Mouse (Mus musculus): ENCODE data around the gene Ttc30a1.
"Not testable (repeated sequence)": the region's sequence is repeated elsewhere in the genome, so short reads cannot be mapped to it uniquely, and the experiment has no call there.

The Ttc30a1 gene

DNA sequence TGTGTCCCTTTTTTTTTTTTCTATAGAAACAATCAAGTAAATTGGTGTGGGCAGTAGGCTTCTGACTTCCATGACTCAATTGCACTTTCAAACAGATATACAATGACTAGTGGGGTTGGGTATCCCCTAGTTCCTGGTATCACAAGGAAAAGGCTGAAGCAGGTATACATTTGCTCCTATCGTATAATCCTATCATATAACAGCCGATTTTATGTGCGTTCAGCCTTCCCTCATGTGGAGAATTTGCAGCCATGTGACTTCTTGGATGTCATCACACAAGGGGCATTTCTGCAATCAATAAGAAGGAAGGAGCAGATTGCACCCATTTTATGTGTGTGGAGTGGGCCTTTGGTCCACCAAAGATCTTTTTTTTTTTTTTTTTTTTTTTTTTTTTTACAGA lies 1.3 kb upstream of the Ttc30a1 start:
- no peak for DNase-seq (ENCODE audit: low read depth, low spot score)

GRCm38 (mm10) chr2:75982626-75983025 lies 859 bp upstream of the Ttc30a1 start:
- DNase-seq (ENCODE audit: low read depth, low spot score), result no peak

DNA sequence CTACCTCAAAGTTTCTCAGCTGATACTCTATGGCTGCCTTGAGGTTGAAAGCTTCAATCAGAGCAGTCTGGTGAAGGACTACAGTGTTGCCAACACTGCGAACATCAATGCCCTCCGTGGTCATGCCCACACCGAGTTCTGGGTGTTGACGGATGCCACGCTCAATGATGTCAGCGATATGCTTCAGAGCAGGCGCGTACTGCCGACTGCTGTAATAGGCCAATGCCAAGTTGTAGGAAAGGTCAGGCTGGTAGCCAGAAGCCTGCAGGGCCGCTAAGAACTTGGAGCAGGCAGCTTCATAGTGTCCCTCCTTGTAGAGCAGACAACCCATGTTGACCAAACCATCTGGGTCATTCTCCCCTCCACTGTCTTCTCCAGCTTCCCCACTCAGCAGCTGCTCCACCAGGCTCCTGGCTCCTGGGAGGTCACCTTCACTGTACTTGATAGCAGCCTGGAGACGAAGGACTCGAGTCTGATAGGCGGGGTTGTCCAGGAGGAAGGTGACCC lies 781 bp downstream of the Ttc30a1 start:
- DNase-seq (ENCODE audit: low read depth, low spot score), result not testable (repeated sequence)

- not testable (repeated sequence) for DNase-seq (ENCODE audit: low read depth, low spot score)
Measured at GRCm38 (mm10) chr2:75977752-75978368, 3.9 kb downstream of the Ttc30a1 start, which contains the start of gene Ttc30a2. Ttc30a2 (minus strand) TSS chr2:75978170.

GRCm38 (mm10) chr2:75976070-75976469 lies 5.7 kb downstream of the Ttc30a1 start:
- not testable (repeated sequence) for DNase-seq (ENCODE audit: low read depth, low spot score)

DNA sequence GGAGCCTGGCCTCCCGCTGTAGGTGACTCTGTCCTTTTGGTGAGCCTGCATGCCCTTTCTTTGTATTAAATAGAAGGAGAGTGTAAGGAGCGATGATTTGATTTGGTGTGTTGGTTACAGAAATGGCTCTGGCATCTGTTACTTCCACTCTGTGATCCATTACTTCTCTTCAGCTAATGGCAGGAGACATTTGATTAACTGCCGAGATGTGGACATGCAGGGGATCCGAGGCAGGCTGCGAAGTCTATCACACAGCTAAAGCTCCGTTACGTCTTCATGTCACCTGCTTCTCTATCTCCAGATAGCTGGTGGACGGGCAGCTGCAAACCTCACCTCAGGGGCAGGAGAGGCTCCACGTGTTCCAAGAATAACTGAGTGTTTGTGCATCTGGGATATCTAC lies 7.6 kb downstream of the Ttc30a1 start:
- DNase-seq (ENCODE audit: low read depth, low spot score), result no peak

- DNase-seq (ENCODE audit: low read depth, low spot score), result peak; percentile 65
Measured at GRCm38 (mm10) chr2:75964972-75965371, 16.8 kb downstream of the Ttc30a1 start.

- DNase-seq (ENCODE audit: low read depth, low spot score), result peak; percentile 70
Measured at GRCm38 (mm10) chr2:75964512-75964911, 17.3 kb downstream of the Ttc30a1 start.

GRCm38 (mm10) chr2:75964051-75964450 lies 17.7 kb downstream of the Ttc30a1 start:
- no peak for DNase-seq (ENCODE audit: low read depth, low spot score)

- no peak for DNase-seq (ENCODE audit: low read depth, low spot score)
Measured at GRCm38 (mm10) chr2:75963211-75963840, 18.4 kb downstream of the Ttc30a1 start.

DNA sequence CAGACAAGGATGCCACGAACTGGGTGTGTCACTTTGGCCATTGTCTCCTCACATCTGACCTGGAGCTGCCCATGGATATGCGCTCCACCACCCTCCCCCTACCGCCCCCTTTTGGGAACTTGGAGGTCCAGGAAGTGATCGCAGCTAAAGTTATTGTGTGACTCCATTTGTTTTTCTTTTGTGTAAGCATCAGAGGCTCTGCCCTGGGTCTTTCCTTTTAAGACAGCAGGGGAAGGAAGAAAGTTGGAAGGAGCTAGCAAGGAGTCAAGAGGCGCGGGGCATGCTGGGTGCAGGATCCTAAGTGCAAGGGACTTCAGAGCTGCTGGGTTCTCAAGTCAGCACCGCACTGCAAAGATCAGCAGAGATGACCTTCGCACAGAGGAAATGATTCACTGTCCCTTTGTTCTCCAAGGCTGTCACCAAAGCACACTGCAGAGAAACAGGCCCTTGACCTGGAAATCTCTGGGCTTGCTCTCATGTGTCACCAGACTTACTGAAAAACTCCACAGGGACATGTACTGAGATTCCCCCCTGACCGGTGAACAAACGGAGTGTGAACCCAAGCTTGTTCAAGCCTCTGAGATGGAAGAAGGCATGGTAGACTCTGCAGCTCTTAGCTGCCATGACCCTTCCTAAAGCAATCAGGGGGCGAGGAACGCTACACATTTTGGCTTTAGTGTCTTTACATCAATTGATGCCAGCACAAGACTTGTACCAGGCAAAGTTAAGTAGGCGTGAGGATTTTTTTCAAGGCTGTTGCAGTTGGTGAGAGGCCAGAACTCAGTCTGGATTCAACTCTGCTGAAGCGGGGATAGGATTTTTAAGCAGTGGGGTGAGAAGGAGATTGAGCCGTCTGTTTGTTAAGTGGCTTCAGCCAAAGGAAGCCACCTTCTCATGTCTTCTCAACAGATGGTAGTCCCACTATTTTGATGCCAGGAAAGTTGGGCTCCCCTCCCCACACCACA lies 21.1 kb downstream of the Ttc30a1 start:
- DNase-seq (ENCODE audit: low read depth, low spot score), result peak; percentile 33

DNA sequence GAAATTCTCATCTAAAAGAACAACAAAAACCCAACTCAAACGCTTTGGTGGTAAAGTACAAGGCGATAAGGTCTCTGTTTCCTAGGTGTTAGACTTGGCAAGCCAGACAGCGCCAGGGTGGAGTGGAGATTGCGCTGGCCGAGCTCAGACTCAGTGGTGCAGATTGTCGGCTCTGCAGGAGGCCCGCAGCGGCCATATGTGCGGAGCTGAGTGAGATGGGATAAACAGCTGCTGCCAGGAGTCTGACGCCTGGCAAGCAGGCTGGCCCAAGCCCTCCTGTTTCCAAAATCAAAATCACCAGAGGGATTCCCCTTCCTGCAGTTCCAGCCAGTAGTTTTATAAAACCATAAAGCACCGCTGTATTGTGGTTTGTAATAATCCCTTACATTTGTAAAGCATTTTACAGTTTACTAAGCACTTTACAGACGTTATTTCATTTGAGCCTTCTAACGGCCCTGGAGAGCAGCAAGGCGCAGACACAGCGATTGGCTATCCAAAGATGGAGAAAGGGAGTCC lies 21.9 kb downstream of the Ttc30a1 start:
- peak; percentile 69 for DNase-seq (ENCODE audit: low read depth, low spot score)

GRCm38 (mm10) chr2:75959183-75959849 lies 22.5 kb downstream of the Ttc30a1 start:
- peak; percentile 54 for DNase-seq (ENCODE audit: low read depth, low spot score)

GRCm38 (mm10) chr2:75955709-75956108 lies 26.1 kb downstream of the Ttc30a1 start:
- DNase-seq (ENCODE audit: low read depth, low spot score), result no peak

DNA sequence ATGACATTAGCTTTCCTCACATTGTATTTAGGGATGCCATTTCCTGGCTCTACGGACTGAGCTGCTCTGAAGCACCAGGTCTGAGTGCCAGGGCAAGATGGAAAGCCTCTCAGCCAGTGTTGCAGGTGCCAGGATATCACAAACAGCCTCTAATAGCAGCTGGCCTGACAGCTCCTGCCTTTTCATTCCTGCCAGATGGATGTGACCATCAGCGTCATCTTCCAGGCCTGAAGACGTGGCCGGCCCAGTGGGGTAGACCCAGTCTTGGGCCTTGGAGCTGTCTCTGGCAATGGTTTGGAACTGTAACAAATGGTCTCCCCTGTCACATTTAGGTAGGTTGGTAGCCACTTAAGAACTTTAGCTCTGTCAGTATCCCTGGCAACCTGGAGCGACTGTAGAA lies 28.4 kb downstream of the Ttc30a1 start:
- DNase-seq (ENCODE audit: low read depth, low spot score), result no peak

DNA sequence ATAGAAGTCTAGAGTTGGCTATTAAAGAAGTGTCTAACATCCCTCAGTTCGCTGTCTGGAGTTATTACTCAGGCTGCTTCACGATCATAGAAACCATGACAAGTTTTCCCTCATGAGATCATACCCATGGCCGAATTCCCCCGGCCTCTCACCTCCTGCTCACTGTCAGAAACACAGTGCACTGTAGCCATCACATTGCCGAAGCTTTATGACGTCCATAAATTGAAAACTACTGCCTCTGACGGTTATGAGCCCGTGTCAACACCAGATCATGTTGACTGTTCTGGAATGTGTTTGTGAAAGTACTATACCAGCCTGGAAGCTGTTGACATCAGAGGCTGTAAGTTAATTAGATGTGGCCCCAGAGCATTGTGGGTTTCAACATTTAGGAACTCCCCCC lies 31.1 kb downstream of the Ttc30a1 start:
- no peak for DNase-seq (ENCODE audit: low read depth, low spot score)

DNA sequence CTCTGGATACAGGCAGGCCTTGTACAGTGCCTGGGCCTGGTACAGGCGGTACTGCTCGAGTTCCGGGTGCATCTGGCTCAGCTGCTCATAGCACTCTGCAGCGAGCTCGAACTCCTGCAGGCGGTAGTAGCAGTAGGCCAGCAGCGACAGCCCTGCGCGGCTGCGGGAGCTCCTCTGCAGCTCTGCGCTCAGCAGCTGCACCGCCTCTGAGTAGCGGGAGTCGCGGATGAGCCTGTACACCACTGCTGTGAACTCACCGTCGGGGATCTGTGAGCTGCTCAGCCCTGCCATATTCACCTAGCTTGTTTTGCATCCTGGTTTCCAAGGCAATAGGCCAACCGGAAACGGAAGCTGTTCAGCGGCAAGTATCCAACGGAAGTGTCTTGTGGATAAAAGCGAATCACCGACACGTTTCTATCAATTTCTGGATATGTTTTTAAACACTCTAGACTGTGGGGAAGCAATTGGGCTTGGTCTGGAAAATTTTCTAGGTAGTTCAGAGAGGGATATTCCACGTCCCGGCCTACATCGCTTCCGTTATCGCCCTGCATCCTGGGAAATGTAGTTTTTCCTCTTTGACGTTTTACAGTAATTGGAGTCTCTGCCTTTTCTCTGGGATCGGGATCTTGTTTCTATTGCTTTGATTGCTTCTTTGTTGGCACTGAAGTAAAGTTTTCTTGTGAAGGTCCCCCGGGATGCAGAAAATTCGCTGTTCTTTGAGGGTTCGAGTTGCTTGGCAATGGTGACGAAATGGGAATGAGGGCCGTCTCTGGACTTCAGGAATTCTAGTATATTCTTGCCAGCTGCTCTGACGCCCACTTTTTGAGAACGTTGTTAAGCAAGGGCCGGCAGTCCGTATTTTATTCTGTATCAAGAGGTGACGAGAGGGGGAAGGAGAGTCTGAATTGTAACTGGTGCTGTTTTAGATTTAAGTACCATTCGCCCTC lies 43.4 kb downstream of the Ttc30a1 start, which contains the start of gene Ttc30b:
Gene Ttc30b, minus strand, starts transcription at position 469 of the 947 bp plus-strand sequence.
- peak; percentile 85 for DNase-seq (ENCODE audit: low read depth, low spot score)

- DNase-seq (ENCODE audit: low read depth, low spot score), result not testable (repeated sequence)
Measured at GRCm38 (mm10) chr2:75937520-75938116, 44.1 kb downstream of the Ttc30a1 start.

DNA sequence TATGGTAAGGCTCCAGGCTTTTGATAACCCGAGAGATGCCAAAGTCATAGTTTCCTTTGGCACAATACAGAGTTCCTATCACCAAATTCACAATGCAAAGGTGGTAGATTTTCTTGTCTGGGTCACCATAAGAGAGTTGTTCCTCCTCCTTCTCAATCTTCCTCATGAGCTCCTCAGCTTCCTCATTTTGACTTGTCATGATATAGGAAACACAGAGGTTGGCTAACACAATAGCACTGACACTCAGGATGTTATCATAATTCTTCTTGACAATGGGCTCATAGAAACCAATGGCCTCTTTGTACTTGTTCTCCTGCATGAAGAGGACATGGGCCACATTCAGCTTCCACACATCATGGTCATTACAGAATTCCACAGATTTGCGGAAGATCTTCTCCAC lies 45.1 kb downstream of the Ttc30a1 start:
- DNase-seq (ENCODE audit: low read depth, low spot score), result not testable (repeated sequence)

- DNase-seq (ENCODE audit: low read depth, low spot score), result peak; percentile 21
Measured at GRCm38 (mm10) chr2:75933541-75933940, 48.2 kb downstream of the Ttc30a1 start.
